In the genomic region with DNA sequence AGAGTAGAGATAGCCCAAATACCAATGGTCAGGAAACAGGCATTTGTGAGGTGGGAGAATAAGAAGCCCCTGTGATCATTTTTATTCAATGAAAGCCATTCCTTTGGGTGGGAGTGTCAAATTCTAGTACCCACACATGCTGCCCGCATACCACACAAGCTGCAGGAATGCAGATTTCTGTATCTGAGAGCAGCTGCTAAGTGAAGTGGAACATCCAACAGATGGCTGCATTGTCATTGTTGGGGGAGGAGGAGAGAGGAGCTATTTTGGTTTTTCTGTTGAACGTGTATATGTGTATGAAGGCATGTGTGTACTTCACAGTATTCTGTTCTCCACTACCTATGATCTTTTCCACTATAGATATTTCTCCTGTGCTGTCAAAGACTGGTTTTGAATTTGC, we compare ENCODE assay signal across 9 mouse cellular contexts.
DNase-seq lines count a peak whose midpoint lies in the region; ATAC-seq lines count a peak whose summit lies in the region.
"Had no signal": no experiment of that assay in that cellular context is flagged by ENCODE, and none has a peak within 500 bp of the region (broad histone marks: within the 10 kb centered on the region; RNA-seq: fewer than 3 reads in every experiment).

No protein-coding gene starts in this region.

- H3K4me1 ChIP-seq in neural tube, embryonic 11.5 days (ENCODE audit: control insufficient read depth, insufficient read depth, low read length): peaks cover 9% of the 10 kb centered on the region; the same call in 1 of the 2 replicates
- peaks cover 6% of the 10 kb centered on the region for H3K4me1 ChIP-seq in heart, embryonic 11.5 days (ENCODE audit: control insufficient read depth, insufficient read depth, low read length)

- H3K4me3 ChIP-seq in neural tube, embryonic 11.5 days (ENCODE audit: low read depth, low read length): no peak overlapping the region
- no peak overlapping the region for H3K4me3 ChIP-seq in heart, embryonic 11.5 days (ENCODE audit: low read depth, low read length)
- H3K4me3 ChIP-seq: limb, embryonic 15.5 days had no signal

- no peak overlapping the region for H3K27ac ChIP-seq in neural tube, embryonic 11.5 days (ENCODE audit: low read depth, low read length)
- no peak overlapping the region for H3K27ac ChIP-seq in heart, embryonic 11.5 days (ENCODE audit: low read depth, low read length)
- H3K27ac ChIP-seq: limb, embryonic 15.5 days had no signal

- no peaks in the 10 kb centered on the region for H3K27me3 ChIP-seq in neural tube, embryonic 11.5 days (ENCODE audit: control insufficient read depth, insufficient read depth, low read length)
- no peaks in the 10 kb centered on the region for H3K27me3 ChIP-seq in heart, embryonic 11.5 days (ENCODE audit: control insufficient read depth, insufficient read depth, low read length)
- H3K27me3 ChIP-seq: limb, embryonic 15.5 days had no signal

- WGBS in neural tube, embryonic 11.5 days: 20% methylated on average over 2 of the region's 2 CpGs
- 29% methylated on average over 2 of the region's 2 CpGs for WGBS in heart, embryonic 11.5 days (ENCODE audit: insufficient replicate concordance)

- peak; percentile 64 for ATAC-seq in neural tube, embryonic 11.5 days (ENCODE audit: insufficient read depth, low FRiP score, low TSS enrichment)
- ATAC-seq in neutrophil, adult 5-6 weeks (ENCODE audit: extremely low read depth, insufficient number of reproducible peaks, low FRiP score, poor library complexity, severe bottlenecking): peak; percentile 14; the same call in 1 of the 2 replicates
- no peak for ATAC-seq in heart, embryonic 11.5 days (replicated peaks; ENCODE audit: insufficient number of reproducible peaks, low FRiP score, low TSS enrichment)

- peak; percentile 42 for DNase-seq in neural tube, embryonic 11.5 days (ENCODE audit: low spot score)
- DNase-seq in neural tube, embryonic 10.5 days (ENCODE audit: extremely low spot score, low spot score): no peak
- DNase-seq in embryo, embryonic 11 days: peak; percentile 57
- DNase-seq in layer of hippocampus, postnatal 14 days (ENCODE audit: low spot score in 2 of 2): peak; percentile 20 to 54
- no peak for DNase-seq in urinary bladder, adult 2 months (ENCODE audit: low spot score)
- no peak for DNase-seq in natural killer cell, adult 2 months (ENCODE audit: low spot score in 2 of 2)

- H3K9ac ChIP-seq in neural tube, embryonic 11.5 days (ENCODE audit: low read length): no peak overlapping the region
- H3K9ac ChIP-seq in heart, embryonic 11.5 days (ENCODE audit: low read depth, low read length): no peak overlapping the region
- H3K9ac ChIP-seq: limb, embryonic 15.5 days had no signal

- no peaks in the 10 kb centered on the region for H3K36me3 ChIP-seq in neural tube, embryonic 11.5 days (ENCODE audit: control insufficient read depth, insufficient read depth, low read length)
- H3K36me3 ChIP-seq in heart, embryonic 11.5 days (ENCODE audit: control insufficient read depth, insufficient read depth, low read length): no peaks in the 10 kb centered on the region
- H3K36me3 ChIP-seq: limb, embryonic 15.5 days had no signal

- H3K4me2 ChIP-seq in neural tube, embryonic 11.5 days (ENCODE audit: low read depth): no peak overlapping the region
- no peak overlapping the region for H3K4me2 ChIP-seq in heart, embryonic 11.5 days
- H3K4me2 ChIP-seq: limb, embryonic 15.5 days had no signal

- H3K9me3 ChIP-seq in neural tube, embryonic 11.5 days (ENCODE audit: control insufficient read depth, low read length): no peaks in the 10 kb centered on the region
- no peaks in the 10 kb centered on the region for H3K9me3 ChIP-seq in heart, embryonic 11.5 days (replicated peaks; ENCODE audit: control insufficient read depth, low read length)
- H3K9me3 ChIP-seq: limb, embryonic 15.5 days had no signal

Comparison
In these comparisons a context has a peak if more than half of its experiments do, and no peak if none do; other contexts are left out.
1. DNase-seq: peak in neural tube, embryonic 11.5 days (single experiment), embryo, embryonic 11 days (single experiment) and layer of hippocampus, postnatal 14 days (2 of 2); none in neural tube, embryonic 10.5 days (single experiment), urinary bladder, adult 2 months (single experiment) and natural killer cell, adult 2 months (0 of 2).